8 mouse cellular contexts compared by ENCODE assay signal in the genomic region with DNA sequence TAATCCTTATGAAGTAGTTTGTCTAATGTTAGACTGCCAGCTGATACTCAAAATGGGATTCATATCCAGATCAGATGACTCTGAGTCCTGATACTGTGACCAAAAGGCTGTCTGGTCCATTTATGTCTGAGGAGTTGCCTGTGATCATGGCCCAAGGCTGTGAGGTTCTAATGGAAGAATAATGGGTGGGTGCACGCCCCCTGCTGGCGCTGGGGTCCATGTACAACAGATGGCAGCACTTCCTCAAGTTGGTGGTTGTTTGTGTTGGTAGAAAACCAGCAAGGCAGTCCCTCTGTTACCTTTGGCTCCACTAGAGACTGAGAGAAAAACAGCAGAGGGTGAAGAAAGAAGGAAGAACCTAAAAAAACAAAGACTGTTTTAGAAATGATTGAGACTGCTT.
DNase-seq lines count a peak whose midpoint lies in the region; ATAC-seq and TF ChIP-seq lines count a peak whose summit lies in the region.

No protein-coding gene starts in this region.

- no peak overlapping the region for H3K4me2 ChIP-seq in forebrain, embryonic 13.5 days
- no peak overlapping the region for H3K4me2 ChIP-seq in hindbrain, postnatal 0 days (ENCODE audit: low read depth, low read length)
- no peak overlapping the region for H3K4me2 ChIP-seq in liver, embryonic 14.5 days (ENCODE audit: low read depth)

- no peak for TF ChIP-seq EP300 in liver, embryonic 14.5 days (IDR thresholded peaks at IDR 0.05; ENCODE audit: low read depth)

- H3K27me3 ChIP-seq in forebrain, embryonic 10.5 days (ENCODE audit: poor library complexity, severe bottlenecking) = no peaks in the 10 kb centered on the region
- H3K27me3 ChIP-seq in forebrain, embryonic 13.5 days = no peaks in the 10 kb centered on the region
- no peaks in the 10 kb centered on the region for H3K27me3 ChIP-seq in hindbrain, postnatal 0 days (ENCODE audit: insufficient read depth, low read length)
- no peaks in the 10 kb centered on the region for H3K27me3 ChIP-seq in liver, embryonic 14.5 days (ENCODE audit: control insufficient read depth, insufficient read depth, low read length)

- TF ChIP-seq CTCF in hindbrain, postnatal 0 days (IDR thresholded peaks at IDR 0.05; ENCODE audit: low read depth) = peak; percentile 88
- peak; percentile 74 for TF ChIP-seq CTCF in liver, embryonic 14.5 days (IDR thresholded peaks at IDR 0.05; ENCODE audit: low read depth)

- H3K27ac ChIP-seq in forebrain, embryonic 10.5 days = no peak overlapping the region
- H3K27ac ChIP-seq in forebrain, embryonic 13.5 days = no peak overlapping the region
- no peak overlapping the region for H3K27ac ChIP-seq in hindbrain, postnatal 0 days
- no peak overlapping the region for H3K27ac ChIP-seq in liver, embryonic 14.5 days

- no peak for ATAC-seq in forebrain, embryonic 13.5 days
- ATAC-seq in hindbrain, postnatal 0 days = no peak
- ATAC-seq in liver, embryonic 14.5 days (ENCODE audit: insufficient read depth) = no peak

- H3K9me3 ChIP-seq in forebrain, embryonic 10.5 days = no peaks in the 10 kb centered on the region
- no peaks in the 10 kb centered on the region for H3K9me3 ChIP-seq in forebrain, embryonic 13.5 days (replicated peaks)
- H3K9me3 ChIP-seq in hindbrain, postnatal 0 days (ENCODE audit: low read length) = no peaks in the 10 kb centered on the region
- H3K9me3 ChIP-seq in liver, embryonic 14.5 days (ENCODE audit: control insufficient read depth, low read length) = no peaks in the 10 kb centered on the region

- no peak overlapping the region for H3K4me3 ChIP-seq in forebrain, embryonic 10.5 days
- no peak overlapping the region for H3K4me3 ChIP-seq in forebrain, embryonic 13.5 days
- H3K4me3 ChIP-seq in hindbrain, postnatal 0 days (ENCODE audit: low read length) = no peak overlapping the region
- no peak overlapping the region for H3K4me3 ChIP-seq in liver, embryonic 14.5 days (ENCODE audit: insufficient read depth in 1 of 2, low read depth in 2 of 2, low read length in 2 of 2)

- peak; percentile 45 for DNase-seq in forebrain, embryonic 10.5 days (ENCODE audit: extremely low spot score, low spot score)
- peak; percentile 50 for DNase-seq in 3134 (ENCODE audit: extremely low read depth, insufficient read length, low spot score)
- peak; percentile 70 for DNase-seq in adrenal gland, postnatal 25 days
- DNase-seq in fat pad, adult 2 months (ENCODE audit: extremely low read depth, low read depth, low spot score) = peak; percentile 14
- DNase-seq in hindbrain, postnatal 0 days (ENCODE audit: low spot score) = peak; percentile 74
- no peak for DNase-seq in liver, embryonic 14.5 days (ENCODE audit: low read depth in 3 of 3, low spot score in 3 of 3)
- DNase-seq in right cerebral cortex, postnatal 25 days = peak; percentile 43

- peaks cover 30% of the 10 kb centered on the region for H3K4me1 ChIP-seq in forebrain, embryonic 10.5 days
- no peaks in the 10 kb centered on the region for H3K4me1 ChIP-seq in forebrain, embryonic 13.5 days
- H3K4me1 ChIP-seq in hindbrain, postnatal 0 days (ENCODE audit: insufficient read depth, low read length) = peaks cover 4% of the 10 kb centered on the region; the same call in 1 of the 2 replicates
- no peaks in the 10 kb centered on the region for H3K4me1 ChIP-seq in liver, embryonic 14.5 days (replicated peaks; ENCODE audit: control insufficient read depth in 2 of 2, insufficient read depth in 2 of 2, low read length in 1 of 2)

- 12% methylated on average over 2 of the region's 2 CpGs for WGBS in forebrain, embryonic 10.5 days
- 13% methylated on average over 2 of the region's 2 CpGs for WGBS in forebrain, embryonic 13.5 days
- WGBS in hindbrain, postnatal 0 days = 13% methylated on average over 2 of the region's 2 CpGs
- 4% methylated on average over 2 of the region's 2 CpGs for WGBS in liver, embryonic 14.5 days (ENCODE audit: insufficient replicate concordance)

- H3K9ac ChIP-seq in forebrain, embryonic 13.5 days = no peak overlapping the region
- no peak overlapping the region for H3K9ac ChIP-seq in hindbrain, postnatal 0 days (replicated peaks; ENCODE audit: low read length)
- H3K9ac ChIP-seq in liver, embryonic 14.5 days (replicated peaks) = no peak overlapping the region

- peaks cover 80% of the 10 kb centered on the region for H3K36me3 ChIP-seq in forebrain, embryonic 10.5 days (replicated peaks)
- peaks cover 33% of the 10 kb centered on the region for H3K36me3 ChIP-seq in forebrain, embryonic 13.5 days (ENCODE audit: poor library complexity, severe bottlenecking)
- H3K36me3 ChIP-seq in hindbrain, postnatal 0 days (ENCODE audit: insufficient read depth, low read length) = 0 out of 2 replicates have a peak, but pooled peaks cover 5% of the 10 kb centered on the region
- H3K36me3 ChIP-seq in liver, embryonic 14.5 days (replicated peaks; ENCODE audit: control insufficient read depth, insufficient read depth, low read depth) = no peaks in the 10 kb centered on the region

Comparison
In these comparisons a context has a peak if more than half of its experiments do, and no peak if none do; other contexts are left out.
1. DNase-seq: peak in forebrain, embryonic 10.5 days (single experiment), 3134 (single experiment), adrenal gland, postnatal 25 days (single experiment), fat pad, adult 2 months (single experiment), hindbrain, postnatal 0 days (single experiment) and right cerebral cortex, postnatal 25 days (single experiment); none in liver, embryonic 14.5 days (0 of 3).